In the genomic region with DNA sequence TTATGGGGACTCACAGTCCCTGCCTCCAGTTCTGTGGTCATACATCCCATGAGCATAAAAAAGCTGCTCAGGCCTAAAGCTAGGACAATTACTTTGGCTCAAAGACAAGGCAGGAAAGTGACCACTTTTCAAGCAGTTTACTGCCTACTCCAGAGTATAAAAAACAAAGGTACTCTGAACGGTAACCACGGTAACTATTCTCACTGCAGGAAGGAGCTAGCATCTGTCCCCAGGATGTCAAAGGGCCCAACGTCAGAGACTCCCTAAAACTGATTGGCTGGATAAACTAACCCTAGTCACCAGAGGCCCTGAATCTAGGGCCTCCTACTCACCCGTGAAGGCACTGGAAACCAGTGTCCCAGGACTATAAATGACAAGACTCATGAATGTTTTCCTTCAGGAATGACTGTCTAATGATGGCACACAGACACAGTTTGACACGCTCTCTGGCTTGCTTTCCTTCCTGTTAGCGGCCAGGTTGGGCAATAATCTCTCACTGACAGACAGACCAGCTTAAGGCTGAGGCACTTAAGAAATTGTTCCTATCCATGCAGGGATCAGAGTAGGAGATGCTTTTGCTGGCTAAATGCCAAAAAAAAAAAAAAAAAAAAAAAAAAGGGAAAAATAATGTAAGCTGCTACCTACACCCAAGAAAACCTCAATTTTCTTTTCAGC, we compare ENCODE assay signal across 17 mouse cellular contexts. TPM values are rescaled to one million over a fixed set of nuclear protein-coding genes. Genes with fewer than 3 reads are reported as not detected.
DNase-seq lines count a peak whose midpoint lies in the region; ATAC-seq lines count a peak whose summit lies in the region.
"Had no signal": no experiment of that assay in that cellular context is flagged by ENCODE, and none has a peak within 500 bp of the region (broad histone marks: within the 10 kb centered on the region; RNA-seq: fewer than 3 reads in every experiment).

No protein-coding gene starts in this region.

- no peak overlapping the region for H3K4me2 ChIP-seq in forebrain, embryonic 15.5 days (replicated peaks)
- no peak overlapping the region for H3K4me2 ChIP-seq in forebrain, embryonic 12.5 days
- H3K4me2 ChIP-seq: limb, embryonic 13.5 days had no signal

- DNase-seq in retina, postnatal 1 day, result peak; percentile 23
- no peak for DNase-seq in retina, embryonic 14.5 days (ENCODE audit: low spot score)
- peak; percentile 5 for DNase-seq in lung, postnatal 14 days
- DNase-seq in frontal cortex, postnatal 14 days (ENCODE audit: low spot score in 2 of 2), result no peak
- DNase-seq in layer of hippocampus, adult 8-10 months (ENCODE audit: low spot score in 2 of 2), result no peak
- DNase-seq: adrenal gland, postnatal 10 days; gastrocnemius, postnatal 36 days; heart, postnatal 10 days; kidney, adult 9 months; thymus, postnatal 25 days had no signal

- no peak overlapping the region for H3K9ac ChIP-seq in forebrain, embryonic 15.5 days (replicated peaks)
- H3K9ac ChIP-seq in forebrain, embryonic 12.5 days, result no peak overlapping the region
- H3K9ac ChIP-seq: limb, embryonic 13.5 days had no signal

- H3K27ac ChIP-seq in forebrain, embryonic 15.5 days (replicated peaks), result no peak overlapping the region; the same call in 1 of the 2 replicates
- no peak overlapping the region for H3K27ac ChIP-seq in forebrain, embryonic 12.5 days
- H3K27ac ChIP-seq: limb, embryonic 13.5 days had no signal

- H3K27me3 ChIP-seq in forebrain, embryonic 15.5 days, result no peaks in the 10 kb centered on the region
- H3K27me3 ChIP-seq in forebrain, embryonic 12.5 days, result no peaks in the 10 kb centered on the region
- H3K27me3 ChIP-seq: limb, embryonic 13.5 days; Patski had no signal

- H3K4me1 ChIP-seq in forebrain, embryonic 15.5 days, result peaks cover 11% of the 10 kb centered on the region
- peaks cover 7% of the 10 kb centered on the region for H3K4me1 ChIP-seq in forebrain, embryonic 12.5 days
- H3K4me1 ChIP-seq: limb, embryonic 13.5 days had no signal

- no peaks in the 10 kb centered on the region for H3K36me3 ChIP-seq in forebrain, embryonic 15.5 days
- 0 out of 2 replicates have a peak, but pooled peaks cover 3% of the 10 kb centered on the region for H3K36me3 ChIP-seq in forebrain, embryonic 12.5 days (replicated peaks)

- peak; percentile 46 for ATAC-seq in forebrain, embryonic 15.5 days (replicated peaks)
- ATAC-seq in forebrain, embryonic 12.5 days (ENCODE audit: low FRiP score), result no peak
- no peak for ATAC-seq in inflammation-experienced regulatory T-cells, adult 6 months
- ATAC-seq: Patski had no signal

- no peaks in the 10 kb centered on the region for H3K9me3 ChIP-seq in forebrain, embryonic 15.5 days
- no peaks in the 10 kb centered on the region for H3K9me3 ChIP-seq in forebrain, embryonic 12.5 days
- H3K9me3 ChIP-seq: limb, embryonic 13.5 days had no signal

- H3K4me3 ChIP-seq in forebrain, embryonic 15.5 days, result no peak overlapping the region
- H3K4me3 ChIP-seq in forebrain, embryonic 12.5 days (replicated peaks), result no peak overlapping the region
- H3K4me3 ChIP-seq: erythroblast, embryonic 14.5 days; limb, embryonic 13.5 days; myocyte had no signal

- 49% methylated on average over 6 of the region's 6 CpGs for WGBS in forebrain, embryonic 15.5 days
- WGBS in forebrain, embryonic 12.5 days, result 58% methylated on average over 6 of the region's 6 CpGs

RNA-seq across cellular contexts. Expression of a gene that starts 57.2 kb away (rescaled TPM):
- polyA plus RNA-seq in forebrain, embryonic 15.5 days (2015; fragmentation: Nextera tagmentation; extraction: Ambion mirVana), result 12.0 and 13.0 TPM in 2 replicates
- 18.0 and 18.5 TPM in 2 replicates for polyA plus RNA-seq in forebrain, embryonic 12.5 days (2016; fragmentation: Nextera tagmentation; extraction: Ambion mirVana)
- polyA plus RNA-seq in inflammation-experienced regulatory T-cells, adult 6 months (2017; shearing (Covaris generic)), result 1 to 10 TPM; 6.7 to 8.2 (median 7.8) TPM
- 1 to 10 TPM; 4.5 to 6.7 (median 5.6) TPM for total RNA-seq in layer of hippocampus, adult 8-10 months (2022)

Comparison
In these comparisons a context has a peak if more than half of its experiments do, and no peak if none do; other contexts are left out.
1. DNase-seq: peak in retina, postnatal 1 day (single experiment) and lung, postnatal 14 days (single experiment); none in retina, embryonic 14.5 days (single experiment), frontal cortex, postnatal 14 days (0 of 2) and layer of hippocampus, adult 8-10 months (0 of 2).